Mouse (Mus musculus): ENCODE measurements around the gene Mfap1a.

The Mfap1a gene

GRCm38 (mm10) chr2:121445117-121445516 lies 61.3 kb downstream of the Mfap1a start:
- no peak for TF ChIP-seq GATA4 (IDR thresholded peaks at IDR 0.05; ENCODE audit: insufficient replicate concordance, low read length)

GRCm38 (mm10) chr2:121444178-121444577 lies 62.3 kb downstream of the Mfap1a start, which contains the start of gene Ell3:
Gene Ell3, minus strand, starts transcription at chr2:121444278.
- TF ChIP-seq GATA4 (IDR thresholded peaks at IDR 0.05; ENCODE audit: insufficient replicate concordance, low read length): no peak

- no peak for TF ChIP-seq GATA4 (IDR thresholded peaks at IDR 0.05; ENCODE audit: insufficient replicate concordance, low read length)
These were observed 63.5 kb downstream of the Mfap1a start for GRCm38 (mm10) chr2:121443068-121443349.

- no peak for TF ChIP-seq GATA4 (IDR thresholded peaks at IDR 0.05; ENCODE audit: insufficient replicate concordance, low read length)
These were observed 64.0 kb downstream of the Mfap1a start for GRCm38 (mm10) chr2:121442259-121443067.
